Mouse (Mus musculus): Measurements from ENCODE around the gene Stk39.

Stk39 gene

GRCm38 (mm10) chr2:68381205-68381604, 90.9 kb downstream of the Stk39 start:
- peak in 1 of 2 experiments; percentile 21 for DNase-seq

- no peak for DNase-seq
These were observed 92.4 kb downstream of the Stk39 start for GRCm38 (mm10) chr2:68379631-68380030.

- no peak for DNase-seq
These were observed 93.7 kb downstream of the Stk39 start for GRCm38 (mm10) chr2:68378319-68378718.

- DNase-seq = no peak
These were observed 94.8 kb downstream of the Stk39 start for GRCm38 (mm10) chr2:68377251-68377681.

- peak; percentile 49 to 59 for DNase-seq
These were observed 95.4 kb downstream of the Stk39 start for GRCm38 (mm10) chr2:68376660-68377059.

- no peak for DNase-seq
These were observed 97.9 kb downstream of the Stk39 start for GRCm38 (mm10) chr2:68374202-68374601.

- DNase-seq = no peak
These were observed 100.2 kb downstream of the Stk39 start for GRCm38 (mm10) chr2:68371912-68372311.

GRCm38 (mm10) chr2:68370326-68370725, 101.7 kb downstream of the Stk39 start:
- peak; percentile 26 to 31 for DNase-seq

- DNase-seq = peak; percentile 49 to 59
These were observed 103.0 kb downstream of the Stk39 start for GRCm38 (mm10) chr2:68369080-68369479.

- DNase-seq = no peak
These were observed 104.1 kb downstream of the Stk39 start for GRCm38 (mm10) chr2:68367944-68368343.

GRCm38 (mm10) chr2:68366897-68367193, 105.2 kb downstream of the Stk39 start:
- DNase-seq = no peak

- no peak for DNase-seq
These were observed 105.8 kb downstream of the Stk39 start for GRCm38 (mm10) chr2:68366091-68366896.

GRCm38 (mm10) chr2:68365504-68365903, 106.6 kb downstream of the Stk39 start:
- no peak for DNase-seq

- DNase-seq = peak; percentile 53 to 58
These were observed 107.7 kb downstream of the Stk39 start for GRCm38 (mm10) chr2:68364181-68364900.

GRCm38 (mm10) chr2:68363159-68363558, 108.9 kb downstream of the Stk39 start:
- no peak for DNase-seq

- DNase-seq = no peak
These were observed 110.4 kb downstream of the Stk39 start for GRCm38 (mm10) chr2:68361701-68362100.

GRCm38 (mm10) chr2:68350621-68351020, 121.4 kb downstream of the Stk39 start:
- DNase-seq = peak; percentile 76 to 78

GRCm38 (mm10) chr2:68349593-68350383, 122.3 kb downstream of the Stk39 start:
- peak; percentile 78 to 81 for DNase-seq

- DNase-seq = no peak
These were observed 123.1 kb downstream of the Stk39 start for GRCm38 (mm10) chr2:68348966-68349365.

- no peak for DNase-seq
These were observed 125.3 kb downstream of the Stk39 start for GRCm38 (mm10) chr2:68346606-68347237.

- DNase-seq = no peak
These were observed 126.8 kb downstream of the Stk39 start for GRCm38 (mm10) chr2:68345269-68345668.

GRCm38 (mm10) chr2:68343751-68344150, 128.3 kb downstream of the Stk39 start:
- DNase-seq = no peak

- no peak for DNase-seq
These were observed 129.9 kb downstream of the Stk39 start for GRCm38 (mm10) chr2:68342122-68342646.
